Mouse (Mus musculus) forebrain, embryonic 12.5 days (tissue): Measurements from ENCODE around the gene Emc8. TPM values are rescaled to one million over a fixed set of nuclear protein-coding genes. Genes with fewer than 3 reads are reported as not detected.
A peak's percentile ranks its signal among the peaks of the same experiment; 100 is the strongest.
"Not testable (repeated sequence)": the region's sequence is repeated elsewhere in the genome, so short reads cannot be mapped to it uniquely, and the experiment has no call there.

Experiments
- ATAC-seq: fragments of 200-750 bp; cut with Nextera tagmentation; 2 replicates; pipeline ENCODE4 v1.8.0; 2017; ENCODE audit warnings: moderate TSS enrichment; ENCODE audit not compliant: low FRiP score
- H3K27ac ChIP-seq: fragments of 300-500 bp; sonication (generic); 2 replicates; pipeline ENCODE4 v1.5.1; 2016; ENCODE audit warnings: mild to moderate bottlenecking
- H3K27me3 ChIP-seq: fragments of 300-500 bp; sonication (generic); 2 replicates; pipeline ENCODE4 v1.6.1; 2016; ENCODE audit warnings: mild to moderate bottlenecking
- H3K36me3 ChIP-seq: fragments of 300-500 bp; sonication (generic); replicated peaks from 2 replicates; pipeline ENCODE4 v1.6.1; 2016; ENCODE audit warnings: mild to moderate bottlenecking
- H3K4me1 ChIP-seq: fragments of 300-500 bp; sonication (generic); 2 replicates; pipeline ENCODE4 v1.6.1; 2016
- H3K4me2 ChIP-seq: fragments of 300-500 bp; sonication (generic); 2 replicates; pipeline ENCODE4 v1.6.1; 2016; ENCODE audit warnings: mild to moderate bottlenecking, moderate library complexity
- H3K4me3 ChIP-seq: fragments of 300-500 bp; sonication (generic); replicated peaks from 2 replicates; pipeline ENCODE4 v1.5.1; 2016; ENCODE audit warnings: mild to moderate bottlenecking
- H3K9ac ChIP-seq: fragments of 300-500 bp; sonication (generic); 2 replicates; pipeline ENCODE4 v1.6.1; 2016; ENCODE audit warnings: mild to moderate bottlenecking
- H3K9me3 ChIP-seq: fragments of 300-500 bp; sonication (generic); 2 replicates; pipeline ENCODE4 v1.6.1; 2016
- WGBS: fragments of 180-500 bp; shearing (Covaris S2); methylation state at CpG from one replicate; pipeline ENCODE4 v1.1.7; 2016; 5-methylcytosine and 5-hydroxymethylcytosine counted together
- polyA plus RNA-seq: library from polyadenylated mRNA; unstranded; fragments of >200 nt; fragmentation: Nextera tagmentation; extraction: Ambion mirVana; gene quantifications from 2 replicates; pipeline ENCODE4 v1.2.1, GENCODE M21; 2016

Emc8 gene
- polyA plus RNA-seq, 1 experiment from 2014 or later: 234 TPM

GRCm38 (mm10) chr8:120681113-120681512 lies 12.7 kb upstream of the Emc8 start:
- ATAC-seq: no peak
- Histone ChIP-seq H3K9ac (no peak overlapping the region), H3K27me3 (peaks cover 4% of the 10 kb centered on the region; the same call in 1 of the 2 replicates), H3K36me3 (no peaks in the 10 kb centered on the region), H3K4me3 (no peak overlapping the region), H3K9me3 (no peaks in the 10 kb centered on the region), H3K27ac (no peak overlapping the region), H3K4me1 (no peaks in the 10 kb centered on the region), H3K4me2 (no peak overlapping the region)
- 83% methylated on average over 10 of the region's 10 CpGs for WGBS

DNA sequence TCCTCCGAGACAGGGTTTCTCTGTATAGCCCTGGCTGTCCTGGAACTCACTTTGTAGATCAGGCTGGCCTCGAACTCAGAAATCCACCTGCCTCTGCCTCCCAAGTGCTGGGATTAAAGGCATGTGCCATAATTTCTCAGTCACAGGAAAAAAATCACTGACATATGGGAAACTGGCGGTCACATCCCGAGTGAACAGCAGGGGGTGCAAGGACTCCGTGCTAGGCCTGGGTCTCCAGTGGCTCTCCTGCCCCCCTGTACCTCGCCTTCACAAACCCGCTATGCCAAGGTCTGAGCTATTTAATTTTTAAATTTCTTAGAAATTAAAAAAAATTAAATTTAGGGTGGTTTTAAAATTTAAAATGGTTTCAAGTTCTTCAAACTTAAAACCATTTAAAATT lies 12.0 kb upstream of the Emc8 start:
- H3K9ac ChIP-seq, ATAC-seq, H3K9me3 ChIP-seq, H3K4me1 ChIP-seq, H3K27me3 ChIP-seq, H3K4me3 ChIP-seq, H3K36me3 ChIP-seq, H3K27ac ChIP-seq, H3K4me2 ChIP-seq: not testable (repeated sequence)
- WGBS: 70% methylated on average over 7 of the region's 7 CpGs

- peaks cover 8% of the 10 kb centered on the region for H3K36me3 ChIP-seq
- H3K9ac ChIP-seq: no peak overlapping the region
- 81% methylated on average over 11 of the region's 11 CpGs for WGBS
- H3K4me2 ChIP-seq: no peak overlapping the region
- no peaks in the 10 kb centered on the region for H3K27me3 ChIP-seq
- H3K9me3 ChIP-seq: no peaks in the 10 kb centered on the region
- H3K27ac ChIP-seq: no peak overlapping the region
- ATAC-seq: no peak
- no peak overlapping the region for H3K4me3 ChIP-seq
- no peaks in the 10 kb centered on the region for H3K4me1 ChIP-seq
Observed at GRCm38 (mm10) chr8:120679629-120680387, 11.4 kb upstream of the Emc8 start.

DNA sequence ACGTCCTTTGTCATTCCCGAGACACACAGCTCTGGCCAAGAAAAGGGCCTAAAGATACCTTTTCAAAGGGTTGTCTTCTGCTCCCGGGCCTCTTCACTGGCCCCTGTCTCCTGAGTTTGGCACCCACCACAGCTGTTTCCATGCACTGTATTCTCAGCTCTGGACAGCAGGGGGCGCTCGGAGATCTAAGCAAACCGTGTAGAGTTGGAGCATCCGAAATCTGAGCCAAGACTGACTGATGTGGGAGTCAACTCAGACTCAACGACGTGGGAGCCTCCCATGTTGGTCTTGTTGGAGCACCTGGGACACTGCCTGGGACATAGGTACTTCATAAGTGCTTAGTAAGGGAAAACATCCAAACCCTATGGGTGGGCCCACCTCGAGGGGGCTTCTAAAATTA lies 10.1 kb upstream of the Emc8 start:
- Histone ChIP-seq H3K4me2 (no peak overlapping the region), H3K9me3 (no peaks in the 10 kb centered on the region), H3K4me1 (no peaks in the 10 kb centered on the region), H3K4me3 (no peak overlapping the region), H3K27ac (no peak overlapping the region), H3K9ac (no peak overlapping the region), H3K36me3 (peaks cover 17% of the 10 kb centered on the region), H3K27me3 (no peaks in the 10 kb centered on the region)
- 15% methylated on average over 10 of the region's 10 CpGs for WGBS
- ATAC-seq: no peak

GRCm38 (mm10) chr8:120675718-120676117 lies 7.3 kb upstream of the Emc8 start:
- 77% methylated on average over 8 of the region's 8 CpGs for WGBS
- no peak for ATAC-seq
- Histone ChIP-seq H3K4me1 (peaks cover 10% of the 10 kb centered on the region), H3K4me2 (no peak overlapping the region), H3K27me3 (no peaks in the 10 kb centered on the region), H3K36me3 (peaks cover 45% of the 10 kb centered on the region), H3K27ac (no peak overlapping the region), H3K9ac (no peak overlapping the region), H3K4me3 (no peak overlapping the region), H3K9me3 (no peaks in the 10 kb centered on the region)

- no peak overlapping the region for H3K27ac ChIP-seq
- no peaks in the 10 kb centered on the region for H3K9me3 ChIP-seq
- peaks cover 55% of the 10 kb centered on the region for H3K36me3 ChIP-seq
- peaks cover 22% of the 10 kb centered on the region for H3K4me1 ChIP-seq
- H3K27me3 ChIP-seq: no peaks in the 10 kb centered on the region
- H3K4me3 ChIP-seq: no peak overlapping the region
- no peak overlapping the region for H3K9ac ChIP-seq
- no peak for ATAC-seq
- WGBS: 98% methylated on average over 7 of the region's 7 CpGs
- H3K4me2 ChIP-seq: no peak overlapping the region
Observed at GRCm38 (mm10) chr8:120673298-120673697, 4.9 kb upstream of the Emc8 start.

DNA sequence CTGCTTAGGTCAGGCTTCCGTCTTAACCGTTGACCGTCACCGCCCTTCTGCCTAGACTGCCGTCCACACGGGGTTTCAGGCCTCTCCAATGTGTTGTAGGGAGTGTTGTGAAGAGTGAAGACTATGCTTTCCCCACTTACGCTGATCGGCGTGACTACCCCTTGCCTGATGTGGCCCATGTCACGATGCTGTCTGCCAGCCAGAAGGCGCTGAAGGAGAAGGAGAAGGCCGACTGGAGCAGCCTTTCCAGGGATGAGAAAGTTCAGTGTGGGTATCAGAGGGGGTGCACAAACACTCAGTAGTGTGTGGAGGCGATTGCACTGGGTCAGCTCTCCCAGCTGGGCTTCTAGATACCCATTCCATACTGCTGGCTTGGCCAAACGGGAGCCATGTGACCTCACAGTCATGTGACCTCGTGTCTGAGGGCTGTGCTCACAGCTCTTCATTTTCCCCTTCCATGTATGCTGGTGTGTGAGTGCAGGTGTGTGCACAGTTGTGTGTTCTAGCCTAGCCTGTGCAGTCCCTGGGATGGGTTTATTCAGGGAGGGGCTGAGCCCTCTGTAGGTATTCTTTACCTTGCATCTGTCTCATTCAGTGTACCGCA lies 4.4 kb upstream of the Emc8 start:
- Histone ChIP-seq H3K4me1 (peaks cover 22% of the 10 kb centered on the region), H3K4me3 (no peak overlapping the region), H3K36me3 (peaks cover 55% of the 10 kb centered on the region), H3K4me2 (no peak overlapping the region), H3K27ac (no peak overlapping the region), H3K27me3 (no peaks in the 10 kb centered on the region), H3K9ac (no peak overlapping the region), H3K9me3 (no peaks in the 10 kb centered on the region)
- WGBS: 91% methylated on average over 15 of the region's 16 CpGs
- no peak for ATAC-seq

GRCm38 (mm10) chr8:120671775-120672174 lies 3.4 kb upstream of the Emc8 start:
- 54% methylated on average over 6 of the region's 6 CpGs for WGBS
- no peak for ATAC-seq
- H3K4me1 ChIP-seq: peaks cover 27% of the 10 kb centered on the region
- no peak overlapping the region for H3K4me3 ChIP-seq
- H3K9ac ChIP-seq: no peak overlapping the region
- H3K27me3 ChIP-seq: no peaks in the 10 kb centered on the region
- H3K27ac ChIP-seq: no peak overlapping the region
- H3K36me3 ChIP-seq: peaks cover 55% of the 10 kb centered on the region
- no peak overlapping the region for H3K4me2 ChIP-seq
- no peaks in the 10 kb centered on the region for H3K9me3 ChIP-seq

- H3K4me3 ChIP-seq: peak within 1 kb of the TSS; percentile 94
- peak within 1 kb of the TSS; percentile 88 for H3K27ac ChIP-seq
- under 1% methylated on average over 95 of the region's 105 CpGs for WGBS
- H3K36me3 ChIP-seq: peaks cover 31% of the 10 kb centered on the region
- peak within 1 kb of the TSS; percentile 83 for H3K4me2 ChIP-seq
- H3K27me3 ChIP-seq: no peaks in the 10 kb centered on the region
- H3K4me1 ChIP-seq: peaks cover 51% of the 10 kb centered on the region
- no peaks in the 10 kb centered on the region for H3K9me3 ChIP-seq
- peak within 1 kb of the TSS; percentile 96 for H3K9ac ChIP-seq
- ATAC-seq: peak; percentile 93
Observed at GRCm38 (mm10) chr8:120667561-120668373, 606 bp downstream of the Emc8 start, which contains the start of the genes Gm27021 and Cox4i1. Gene Gm27021 (minus strand): TSS chr8:120668079. Gene Cox4i1 (plus strand): TSS chr8:120668222.

DNA sequence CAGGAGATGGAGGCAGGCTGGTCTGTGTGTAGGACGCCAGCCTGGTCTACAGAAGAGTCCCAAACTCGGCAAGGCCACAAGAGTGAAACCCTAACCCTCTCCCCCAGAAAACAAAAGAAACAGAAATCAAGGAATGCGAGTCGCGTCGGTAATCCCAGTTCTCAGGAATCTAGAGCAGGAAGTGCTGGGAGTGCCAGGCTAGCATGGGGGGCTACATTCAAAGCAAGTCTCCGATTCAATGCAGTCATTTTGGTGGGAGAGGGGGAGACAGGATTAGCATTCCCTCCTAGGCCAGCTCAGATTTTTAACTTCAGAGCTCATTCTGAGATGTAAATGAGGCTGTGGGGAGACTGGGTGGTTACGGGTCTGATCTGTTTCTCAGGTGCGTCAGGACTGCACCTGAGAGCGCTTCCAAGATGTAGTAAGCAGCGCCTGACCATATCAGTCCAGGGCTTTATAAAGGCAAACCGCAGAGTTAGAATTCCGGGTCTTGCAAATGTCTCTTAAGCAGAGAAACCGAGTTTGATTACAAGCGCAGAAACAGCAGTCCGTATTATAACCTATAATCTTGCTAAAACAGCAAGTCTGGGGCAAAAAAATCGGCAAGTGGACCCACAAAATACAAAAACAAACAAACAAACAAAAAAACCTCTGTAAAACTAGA lies 1.4 kb downstream of the Emc8 start:
- 2% methylated on average over 17 of the region's 17 CpGs for WGBS
- Histone ChIP-seq H3K27ac (0 out of 2 replicates have a peak overlapping the region, but pooled peaks have one; percentile 88), H3K4me1 (peaks cover 51% of the 10 kb centered on the region), H3K9me3 (no peaks in the 10 kb centered on the region), H3K9ac (peak overlapping the region; percentile 96), H3K4me2 (peak overlapping the region; percentile 83), H3K27me3 (no peaks in the 10 kb centered on the region), H3K4me3 (peak overlapping the region; percentile 94), H3K36me3 (peaks cover 23% of the 10 kb centered on the region)
- no peak for ATAC-seq

- no peak overlapping the region for H3K27ac ChIP-seq
- no peaks in the 10 kb centered on the region for H3K9me3 ChIP-seq
- no peak for ATAC-seq
- peaks cover 12% of the 10 kb centered on the region for H3K36me3 ChIP-seq
- WGBS: 70% methylated on average over 3 of the region's 3 CpGs
- no peak overlapping the region for H3K9ac ChIP-seq
- peaks cover 43% of the 10 kb centered on the region for H3K4me1 ChIP-seq
- no peaks in the 10 kb centered on the region for H3K27me3 ChIP-seq
- H3K4me3 ChIP-seq: no peak overlapping the region
- peak overlapping the region; percentile 83 for H3K4me2 ChIP-seq
Observed at GRCm38 (mm10) chr8:120665726-120666455, 2.5 kb downstream of the Emc8 start.
